Mouse (Mus musculus): ENCODE data around the gene Hes3. TPM values are rescaled to one million over a fixed set of nuclear protein-coding genes. Genes with fewer than 3 reads are reported as not detected.

Gene Hes3
- not detected for total RNA-seq (2021)
- long read RNA-seq, experiment 1: 0 reads
- long read RNA-seq, experiment 2, partial matches to known transcripts: 0 of 1 reads
- long read RNA-seq, experiment 2, other reads (novel, unspliced or antisense): 1 of 1 reads

GRCm38 (mm10) chr4:152291562-152291961, at the start of gene Hes3:
TSS of gene Hes3 (minus strand) at chr4:152291662.
- DNase-seq (ENCODE audit: low spot score in 2 of 2): no peak

GRCm38 (mm10) chr4:152340584-152341284, 49.3 kb upstream of the Hes3 start:
- DNase-seq (ENCODE audit: low spot score in 2 of 2): no peak

- no peak for DNase-seq (ENCODE audit: low spot score in 2 of 2)
Observed at GRCm38 (mm10) chr4:152339293-152339790, 47.9 kb upstream of the Hes3 start.

- DNase-seq (ENCODE audit: low spot score in 2 of 2): peak; percentile 69 to 80
Observed at GRCm38 (mm10) chr4:152338419-152339292, 47.2 kb upstream of the Hes3 start, which contains the start of gene Chd5. TSS of gene Chd5 (plus strand) at chr4:152338651.

GRCm38 (mm10) chr4:152337772-152338171, 46.3 kb upstream of the Hes3 start:
- no peak for DNase-seq (ENCODE audit: low spot score in 2 of 2)

- DNase-seq (ENCODE audit: low spot score in 2 of 2): no peak
Observed at GRCm38 (mm10) chr4:152333587-152333986, 42.1 kb upstream of the Hes3 start.

- peak; percentile 73 for DNase-seq (ENCODE audit: low spot score in 2 of 2)
Observed at GRCm38 (mm10) chr4:152332952-152333351, 41.5 kb upstream of the Hes3 start.

GRCm38 (mm10) chr4:152328691-152329090, 37.2 kb upstream of the Hes3 start:
- peak in 1 of 2 experiments; percentile 48 for DNase-seq (ENCODE audit: low spot score in 2 of 2)

- no peak for DNase-seq (ENCODE audit: low spot score in 2 of 2)
Observed at GRCm38 (mm10) chr4:152326543-152326942, 35.1 kb upstream of the Hes3 start.

GRCm38 (mm10) chr4:152325574-152326411, 34.3 kb upstream of the Hes3 start, which contains the start of gene Rpl22:
TSS of gene Rpl22 (plus strand) at chr4:152325742.
- peak; percentile 92 to 95 for DNase-seq (ENCODE audit: low spot score in 2 of 2)

- no peak for DNase-seq (ENCODE audit: low spot score in 2 of 2)
Observed at GRCm38 (mm10) chr4:152324641-152325562, 33.4 kb upstream of the Hes3 start.

GRCm38 (mm10) chr4:152321464-152321863, 30.0 kb upstream of the Hes3 start:
- DNase-seq (ENCODE audit: low spot score in 2 of 2): no peak

- peak; percentile 67 to 68 for DNase-seq (ENCODE audit: low spot score in 2 of 2)
Observed at GRCm38 (mm10) chr4:152318517-152319234, 27.2 kb upstream of the Hes3 start, which contains the start of gene Rnf207. TSS of gene Rnf207 (minus strand) at chr4:152318993.

GRCm38 (mm10) chr4:152317631-152318033, 26.2 kb upstream of the Hes3 start:
- DNase-seq (ENCODE audit: low spot score in 2 of 2): no peak

GRCm38 (mm10) chr4:152315498-152316213, 24.2 kb upstream of the Hes3 start:
- peak in 1 of 2 experiments; percentile 49 for DNase-seq (ENCODE audit: low spot score in 2 of 2)

- no peak for DNase-seq (ENCODE audit: low spot score in 2 of 2)
Observed at GRCm38 (mm10) chr4:152313934-152314333, 22.5 kb upstream of the Hes3 start.

GRCm38 (mm10) chr4:152313211-152313632, 21.8 kb upstream of the Hes3 start:
- DNase-seq (ENCODE audit: low spot score in 2 of 2): peak in 1 of 2 experiments; percentile 41

- DNase-seq (ENCODE audit: low spot score in 2 of 2): no peak
Observed at GRCm38 (mm10) chr4:152312186-152312585, 20.7 kb upstream of the Hes3 start.
